Mouse (Mus musculus): ENCODE measurements around the gene Acot9.

DNA sequence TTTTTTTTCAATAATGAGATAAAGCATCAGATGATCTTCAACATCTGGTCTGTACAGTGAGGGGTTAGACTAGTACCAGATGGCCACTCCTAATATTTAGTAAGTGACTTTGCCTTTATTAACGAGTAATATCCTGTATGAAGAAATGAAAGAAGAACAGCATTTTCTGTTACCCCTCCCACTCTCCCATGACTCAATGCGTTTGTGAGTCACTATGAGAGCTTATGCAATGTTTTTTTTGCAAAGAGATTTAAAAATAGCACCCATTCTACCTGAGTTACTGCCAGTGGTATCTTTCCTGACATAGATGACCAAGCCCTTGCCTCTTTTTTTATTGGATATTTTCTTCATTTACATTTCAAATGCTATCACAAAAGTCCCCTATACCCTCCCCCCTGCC lies 44.0 kb upstream of the Acot9 start:
- TF ChIP-seq GATA1 (IDR thresholded peaks at IDR 0.05; ENCODE audit: borderline replicate concordance, low read length) (no peak), FLI1 (IDR thresholded peaks at IDR 0.05; ENCODE audit: low read length) (no peak)

Measured in megakaryocyte, embryonic 14.5 days (primary cell).